Mouse (Mus musculus) limb, embryonic 10.5 days (tissue): ENCODE measurements around the gene Tspoap1. TPM values are rescaled to one million over a fixed set of nuclear protein-coding genes. Genes with fewer than 3 reads are reported as not detected.

Source experiments
- DNase-seq: peaks from one replicate; pipeline ENCODE4 v3.0.0-alpha.2; 2017; ENCODE audit warnings: low spot score
- H3K27ac ChIP-seq: fragments of 300-500 bp; sonication (generic); 2 replicates; pipeline ENCODE4 v1.5.1; 2016; ENCODE audit warnings: mild to moderate bottlenecking
- H3K27me3 ChIP-seq: fragments of 300-500 bp; sonication (generic); 2 replicates; pipeline ENCODE4 v1.6.1; 2016; ENCODE audit warnings: low read depth, mild to moderate bottlenecking; ENCODE audit not compliant: poor library complexity, severe bottlenecking
- H3K36me3 ChIP-seq: fragments of 300-500 bp; sonication (generic); 2 replicates; pipeline ENCODE4 v1.6.1; 2016; ENCODE audit warnings: mild to moderate bottlenecking, moderate library complexity
- H3K4me1 ChIP-seq: fragments of 300-500 bp; sonication (generic); 2 replicates; pipeline ENCODE4 v1.6.1; 2016
- H3K4me3 ChIP-seq: fragments of 300-500 bp; sonication (generic); 2 replicates; pipeline ENCODE4 v1.5.1; 2016; ENCODE audit warnings: mild to moderate bottlenecking, moderate library complexity
- H3K9me3 ChIP-seq: fragments of 300-500 bp; sonication (generic); replicated peaks from 2 replicates; pipeline ENCODE4 v1.6.1; 2016; ENCODE audit warnings: mild to moderate bottlenecking
- WGBS: fragments of 180-500 bp; shearing (Covaris S2); methylation state at CpG from one replicate; pipeline ENCODE4 v1.1.7; 2016; 5-methylcytosine and 5-hydroxymethylcytosine counted together
- polyA plus RNA-seq: library from polyadenylated mRNA; unstranded; fragments of >200 nt; fragmentation: Nextera tagmentation; extraction: Ambion mirVana; gene quantifications from 2 replicates; pipeline ENCODE4 v1.2.1, GENCODE M21; 2016

The Tspoap1 gene
- polyA plus RNA-seq, 1 experiment from 2014 or later, result 2.9 TPM

DNA sequence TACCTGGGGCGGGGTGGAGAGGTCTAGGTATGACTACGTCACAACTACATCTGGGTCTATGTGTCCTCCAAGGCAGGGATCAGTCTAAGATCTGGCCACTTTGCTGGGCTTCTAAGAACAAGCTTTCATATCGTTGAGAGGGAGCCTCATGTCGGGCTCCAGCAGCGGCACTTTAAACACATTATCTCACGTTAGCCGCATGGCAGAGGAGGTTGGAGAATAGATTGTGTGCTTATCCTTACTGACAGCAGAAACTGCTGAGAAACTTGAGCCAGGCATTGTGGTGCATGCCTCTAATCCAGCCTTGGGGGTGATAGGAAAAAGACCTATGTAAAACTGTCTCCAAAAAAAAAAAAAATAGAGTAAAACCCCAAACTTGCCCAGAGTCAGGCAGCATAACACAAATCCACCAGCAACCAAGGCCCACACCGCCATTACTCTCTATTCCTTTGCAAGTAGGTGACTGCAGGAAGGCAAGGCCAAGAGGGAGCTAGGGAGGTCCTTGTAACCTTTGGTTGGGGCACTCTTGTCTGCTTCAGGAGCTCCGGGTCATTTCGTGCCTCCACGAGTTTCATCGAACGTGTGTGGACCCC lies 30.7 kb upstream of the Tspoap1 start:
- no peaks in the 10 kb centered on the region for H3K36me3 ChIP-seq
- DNase-seq, result no peak
- 80% methylated on average over 13 of the region's 13 CpGs for WGBS
- no peak overlapping the region for H3K27ac ChIP-seq
- H3K27me3 ChIP-seq, result no peaks in the 10 kb centered on the region
- no peak overlapping the region for H3K4me3 ChIP-seq
- no peaks in the 10 kb centered on the region for H3K9me3 ChIP-seq
- H3K4me1 ChIP-seq, result peaks cover 34% of the 10 kb centered on the region

- Histone ChIP-seq H3K4me3 (no peak overlapping the region), H3K27me3 (no peaks in the 10 kb centered on the region), H3K36me3 (no peaks in the 10 kb centered on the region), H3K27ac (0 out of 2 replicates have a peak overlapping the region, but pooled peaks have one; percentile 16), H3K9me3 (no peaks in the 10 kb centered on the region), H3K4me1 (peaks cover 26% of the 10 kb centered on the region)
- DNase-seq, result no peak
- 77% methylated on average over 10 of the region's 10 CpGs for WGBS
Measured at GRCm38 (mm10) chr11:87730652-87731310, 29.6 kb upstream of the Tspoap1 start.

DNA sequence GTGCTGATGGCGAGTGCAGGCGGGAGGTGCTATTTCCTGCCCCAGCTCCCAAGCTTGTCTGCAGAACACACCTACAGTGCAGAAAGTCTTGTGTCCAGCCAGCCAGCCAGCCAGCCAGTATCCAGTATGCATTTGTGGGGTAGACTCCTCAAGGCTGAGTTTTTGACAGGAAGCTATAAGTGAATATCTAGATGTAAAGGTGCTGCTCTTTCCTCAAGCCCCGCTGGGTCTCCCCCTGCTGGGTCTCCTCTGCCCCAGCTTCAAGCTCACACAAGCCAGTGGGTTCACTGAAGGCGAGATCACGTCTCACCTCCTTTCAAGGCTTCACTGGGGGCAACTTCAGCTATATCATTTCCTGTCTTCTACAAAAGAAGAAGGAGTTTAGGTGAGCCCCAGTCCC lies 26.0 kb upstream of the Tspoap1 start:
- no peak for DNase-seq
- Histone ChIP-seq H3K4me3 (peak overlapping the region; percentile 23; the same call in 1 of the 2 replicates), H3K36me3 (peaks cover 2% of the 10 kb centered on the region), H3K4me1 (peaks cover 24% of the 10 kb centered on the region), H3K27ac (peak overlapping the region; percentile 76), H3K9me3 (no peaks in the 10 kb centered on the region), H3K27me3 (no peaks in the 10 kb centered on the region)
- 66% methylated on average over 5 of the region's 5 CpGs for WGBS

GRCm38 (mm10) chr11:87735691-87736090 lies 24.6 kb upstream of the Tspoap1 start:
- Histone ChIP-seq H3K4me3 (no peak overlapping the region), H3K4me1 (peaks cover 24% of the 10 kb centered on the region), H3K36me3 (peaks cover 15% of the 10 kb centered on the region), H3K27me3 (no peaks in the 10 kb centered on the region), H3K9me3 (no peaks in the 10 kb centered on the region), H3K27ac (no peak overlapping the region)
- DNase-seq, result no peak
- 70% methylated on average over 6 of the region's 6 CpGs for WGBS

- Histone ChIP-seq H3K4me1 (peaks cover 24% of the 10 kb centered on the region), H3K27ac (peak overlapping the region; percentile 92), H3K9me3 (no peaks in the 10 kb centered on the region), H3K27me3 (no peaks in the 10 kb centered on the region), H3K36me3 (peaks cover 25% of the 10 kb centered on the region), H3K4me3 (peak overlapping the region; percentile 90)
- 4% methylated on average over 31 of the region's 31 CpGs for WGBS
- peak; percentile 75 for DNase-seq
Measured at GRCm38 (mm10) chr11:87736647-87737134, 23.6 kb upstream of the Tspoap1 start.

DNA sequence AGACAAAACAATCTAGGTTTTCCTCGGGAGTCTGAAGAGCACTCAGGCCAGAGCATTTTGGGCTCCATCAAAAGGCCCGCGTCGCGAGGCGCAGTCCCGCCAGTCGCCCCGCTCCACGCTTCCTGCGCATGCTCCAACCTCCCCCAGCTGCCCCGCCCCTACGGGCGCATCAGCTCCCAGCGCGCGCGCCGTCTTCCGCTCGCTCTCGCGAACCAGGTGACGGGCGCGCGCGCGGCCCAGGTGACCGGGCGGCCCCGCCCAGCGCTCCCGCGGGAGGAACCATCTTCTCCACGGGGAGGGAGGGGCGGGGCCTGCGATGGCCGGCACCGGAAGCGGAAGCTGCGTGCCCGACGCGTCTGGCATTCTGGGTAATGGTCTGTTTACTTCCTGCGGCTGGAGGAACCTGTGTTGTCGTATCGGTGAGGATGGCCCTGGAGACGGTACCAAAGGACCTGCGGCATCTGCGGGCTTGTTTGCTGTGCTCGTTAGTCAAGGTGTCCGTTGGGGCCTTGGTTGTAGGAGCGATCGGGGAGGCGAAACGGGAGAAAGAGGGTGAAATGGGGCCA lies 23.1 kb upstream of the Tspoap1 start, which contains the start of gene Supt4a:
Supt4a (plus strand) TSS at position 378 of the 566 bp plus-strand sequence.
- peaks cover 31% of the 10 kb centered on the region for H3K36me3 ChIP-seq
- H3K9me3 ChIP-seq, result no peaks in the 10 kb centered on the region
- peaks cover 24% of the 10 kb centered on the region for H3K4me1 ChIP-seq
- no peaks in the 10 kb centered on the region for H3K27me3 ChIP-seq
- peak within 1 kb of the TSS; percentile 90 for H3K4me3 ChIP-seq
- WGBS, result under 1% methylated on average over 43 of the region's 57 CpGs
- H3K27ac ChIP-seq, result peak within 1 kb of the TSS; percentile 92
- peak; percentile 98 for DNase-seq

DNA sequence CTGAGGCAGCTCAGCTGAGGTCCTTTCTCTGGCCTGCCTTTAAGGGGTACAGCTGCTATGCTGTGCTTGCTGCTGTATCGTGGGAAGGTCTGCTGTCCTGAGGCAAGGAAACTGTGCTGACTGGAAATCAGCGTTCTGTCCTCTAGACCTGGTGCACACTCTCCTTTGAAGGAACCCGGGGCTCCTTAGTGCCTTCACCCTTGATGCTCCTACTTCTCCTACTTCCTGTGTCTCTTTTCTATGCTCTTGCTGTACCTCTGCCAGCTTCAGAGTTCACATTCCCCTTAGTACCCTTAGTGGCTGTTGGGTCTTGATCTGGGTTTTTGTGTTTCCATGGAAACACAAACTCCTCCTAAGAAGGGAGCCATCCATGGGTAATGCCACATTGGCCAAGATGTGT lies 16.6 kb upstream of the Tspoap1 start:
- H3K27ac ChIP-seq, result no peak overlapping the region
- 93% methylated on average over 3 of the region's 3 CpGs for WGBS
- H3K36me3 ChIP-seq, result peaks cover 65% of the 10 kb centered on the region
- no peak overlapping the region for H3K4me3 ChIP-seq
- DNase-seq, result no peak
- peaks cover 1% of the 10 kb centered on the region for H3K4me1 ChIP-seq
- H3K27me3 ChIP-seq, result no peaks in the 10 kb centered on the region
- no peaks in the 10 kb centered on the region for H3K9me3 ChIP-seq

DNA sequence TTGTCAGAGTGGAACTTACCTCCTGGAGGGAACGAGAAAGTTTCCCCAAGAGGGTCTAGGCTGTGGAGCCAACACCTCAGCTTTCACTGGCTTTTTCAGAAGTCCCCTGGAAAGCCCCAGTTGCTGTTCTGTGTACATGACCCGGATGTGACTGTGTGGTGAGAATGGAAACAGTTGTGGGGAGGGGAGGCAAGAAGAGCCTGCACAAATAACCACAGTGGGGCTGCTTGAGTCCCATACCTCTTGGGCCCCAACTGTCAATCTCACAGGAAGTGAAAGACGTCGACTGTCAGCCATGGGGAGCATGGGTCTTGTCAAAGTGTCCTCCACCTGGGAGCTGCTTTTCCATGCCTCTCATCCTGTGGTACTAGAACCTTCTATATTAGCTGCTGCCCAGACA lies 15.4 kb upstream of the Tspoap1 start:
- Histone ChIP-seq H3K36me3 (peaks cover 57% of the 10 kb centered on the region), H3K4me3 (no peak overlapping the region), H3K4me1 (peaks cover 10% of the 10 kb centered on the region), H3K27ac (no peak overlapping the region), H3K9me3 (no peaks in the 10 kb centered on the region), H3K27me3 (no peaks in the 10 kb centered on the region)
- no peak for DNase-seq
- WGBS, result 85% methylated on average over 4 of the region's 4 CpGs

- no peak overlapping the region for H3K4me3 ChIP-seq
- no peak for DNase-seq
- H3K27me3 ChIP-seq, result no peaks in the 10 kb centered on the region
- peaks cover 48% of the 10 kb centered on the region for H3K36me3 ChIP-seq
- H3K27ac ChIP-seq, result no peak overlapping the region
- H3K4me1 ChIP-seq, result peaks cover 10% of the 10 kb centered on the region
- 80% methylated on average over 9 of the region's 9 CpGs for WGBS
- H3K9me3 ChIP-seq, result no peaks in the 10 kb centered on the region
Measured at GRCm38 (mm10) chr11:87745632-87746555, 14.4 kb upstream of the Tspoap1 start.

DNA sequence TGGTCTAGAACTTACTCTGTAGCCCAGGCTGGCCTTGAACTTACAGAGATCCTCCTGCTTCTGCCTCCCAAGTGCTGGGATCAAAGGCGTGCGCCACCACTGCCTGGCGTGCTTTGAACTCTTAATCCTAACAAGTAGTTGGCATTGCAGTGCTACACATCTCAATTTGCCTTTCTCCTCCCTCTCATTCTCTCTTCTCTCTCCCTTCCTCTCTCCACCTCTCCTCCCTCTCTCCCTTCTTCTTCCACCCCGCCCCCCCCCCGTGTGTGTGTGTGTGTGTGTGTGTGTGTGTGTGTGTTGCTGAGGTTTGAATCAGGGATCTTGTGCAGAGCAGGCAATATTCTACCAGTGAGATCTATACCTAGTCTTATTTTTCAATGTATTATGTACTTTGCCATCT lies 13.0 kb upstream of the Tspoap1 start:
- DNase-seq, result no peak
- no peak overlapping the region for H3K4me3 ChIP-seq
- H3K27ac ChIP-seq, result no peak overlapping the region
- H3K4me1 ChIP-seq, result peaks cover 10% of the 10 kb centered on the region
- peaks cover 34% of the 10 kb centered on the region for H3K36me3 ChIP-seq
- H3K27me3 ChIP-seq, result no peaks in the 10 kb centered on the region
- no peaks in the 10 kb centered on the region for H3K9me3 ChIP-seq
- 93% methylated on average over 5 of the region's 5 CpGs for WGBS

GRCm38 (mm10) chr11:87747716-87748115 lies 12.6 kb upstream of the Tspoap1 start:
- DNase-seq, result no peak
- H3K4me3 ChIP-seq, result no peak overlapping the region
- H3K4me1 ChIP-seq, result peaks cover 10% of the 10 kb centered on the region
- H3K9me3 ChIP-seq, result no peaks in the 10 kb centered on the region
- 91% methylated on average over 7 of the region's 7 CpGs for WGBS
- peaks cover 30% of the 10 kb centered on the region for H3K36me3 ChIP-seq
- no peak overlapping the region for H3K27ac ChIP-seq
- no peaks in the 10 kb centered on the region for H3K27me3 ChIP-seq
